Mouse (Mus musculus) heart, postnatal 10 days (tissue): Measurements from ENCODE around the gene Kalrn. TPM values are rescaled to one million over a fixed set of nuclear protein-coding genes. Genes with fewer than 3 reads are reported as not detected.

Experiments
- DNase-seq, 2 experiments: peaks; one replicate each; pipeline ENCODE4 v3.0.0; 2021
- intact Hi-C: fragments of 180-260 bp; cut with DNase I; formaldehyde crosslinking; loops from one replicate; pipeline ENCODE4 v1.15.1; 2025
- total RNA-seq, 2 experiments: library from RNA; stranded (reverse); gene quantifications; 2 replicates each; pipeline ENCODE4 v1.2.3; 2021

Gene Kalrn
- total RNA-seq, 2 experiments from 2014 or later = 30.7 to 35.7 TPM

- no peak for DNase-seq
- intact Hi-C loops = no loop called here
These were observed 415.8 kb downstream of the Kalrn start for GRCm38 (mm10) chr16:34157386-34158135.

- no peak for DNase-seq
- intact Hi-C loops = no loop called here
These were observed 417.6 kb downstream of the Kalrn start for GRCm38 (mm10) chr16:34155696-34156095.

GRCm38 (mm10) chr16:34154903-34155302 lies 418.4 kb downstream of the Kalrn start:
- no peak for DNase-seq
- intact Hi-C loops = no loop called here

GRCm38 (mm10) chr16:34151528-34152071 lies 421.7 kb downstream of the Kalrn start:
- intact Hi-C loops = no loop called here

GRCm38 (mm10) chr16:34141670-34142069 lies 431.7 kb downstream of the Kalrn start:
- no peak for DNase-seq
- intact Hi-C loops = no loop called here

More at GRCm38 (mm10) chr16:34151528-34152071, 421.7 kb downstream of the Kalrn start:
- DNase-seq = no peak

- DNase-seq = no peak
- intact Hi-C loops = no loop called here
These were observed 438.3 kb downstream of the Kalrn start for GRCm38 (mm10) chr16:34135074-34135473.

- DNase-seq = no peak
- intact Hi-C loops = no loop called here
These were observed 438.7 kb downstream of the Kalrn start for GRCm38 (mm10) chr16:34134628-34135027.

- intact Hi-C loops = loop anchor here (1.0 to 2.0 kb wide), 2 partner anchors 59 to 163 kb away; no protein-coding TSS in a partner anchor
- peak; percentile 82 to 89 for DNase-seq
These were observed 447.7 kb downstream of the Kalrn start for GRCm38 (mm10) chr16:34125595-34125994.

GRCm38 (mm10) chr16:34122486-34122885 lies 450.8 kb downstream of the Kalrn start:
- no peak for DNase-seq
- intact Hi-C loops = no loop called here

- intact Hi-C loops = no loop called here
- DNase-seq = no peak
These were observed 452.0 kb downstream of the Kalrn start for GRCm38 (mm10) chr16:34121288-34121687.

- DNase-seq = no peak
- intact Hi-C loops = no loop called here
These were observed 452.5 kb downstream of the Kalrn start for GRCm38 (mm10) chr16:34120801-34121201.

GRCm38 (mm10) chr16:34119844-34120243 lies 453.5 kb downstream of the Kalrn start:
- intact Hi-C loops = no loop called here
- no peak for DNase-seq

GRCm38 (mm10) chr16:34119370-34119769 lies 454.0 kb downstream of the Kalrn start:
- peak; percentile 25 to 38 for DNase-seq
- intact Hi-C loops = no loop called here

- DNase-seq = peak; percentile 78 to 79
- intact Hi-C loops = loop anchor here (1.0 to 2.0 kb wide), 2 partner anchors 115 to 294 kb away; no protein-coding TSS in a partner anchor
These were observed 458.7 kb downstream of the Kalrn start for GRCm38 (mm10) chr16:34114665-34115064.

- intact Hi-C loops = no loop called here
These were observed 460.2 kb downstream of the Kalrn start for GRCm38 (mm10) chr16:34113150-34113549.

GRCm38 (mm10) chr16:34112490-34112889 lies 460.8 kb downstream of the Kalrn start:
- peak; percentile 36 to 45 for DNase-seq
- intact Hi-C loops = no loop called here

More at GRCm38 (mm10) chr16:34113150-34113549, 460.2 kb downstream of the Kalrn start:
- no peak for DNase-seq

- no peak for DNase-seq
- intact Hi-C loops = no loop called here
These were observed 462.3 kb downstream of the Kalrn start for GRCm38 (mm10) chr16:34110840-34111625.

- DNase-seq = no peak
- intact Hi-C loops = no loop called here
These were observed 468.9 kb downstream of the Kalrn start for GRCm38 (mm10) chr16:34104427-34104826.

GRCm38 (mm10) chr16:34102742-34103141 lies 470.6 kb downstream of the Kalrn start:
- DNase-seq = no peak
- intact Hi-C loops = no loop called here

GRCm38 (mm10) chr16:34099795-34100194 lies 473.5 kb downstream of the Kalrn start:
- DNase-seq = no peak
- intact Hi-C loops = no loop called here

- intact Hi-C loops = no loop called here
- peak; percentile 88 for DNase-seq
These were observed 477.7 kb downstream of the Kalrn start for GRCm38 (mm10) chr16:34095548-34096141.
